Mouse (Mus musculus) B cell, adult (primary cell): ENCODE data around the gene Ldlrad1. TPM values are rescaled to one million over a fixed set of nuclear protein-coding genes. Genes with fewer than 3 reads are reported as not detected.

ENCODE experiments used
- total RNA-seq: library from RNA; stranded (reverse); gene quantifications from 4 replicates; pipeline ENCODE4 v1.2.4, GENCODE M21; 2023; ENCODE audit not compliant: inconsistent age

The Ldlrad1 gene
- not detected in 4 replicates for total RNA-seq

GRCm38 (mm10) chr4:107208880-107209279, at the start of gene Ldlrad1:
TSS of gene Ldlrad1 (plus strand) at chr4:107209180.

GRCm38 (mm10) chr4:107178182-107178829, 30.7 kb upstream of the Ldlrad1 start, which contains the start of gene Tmem59:
TSS of gene Tmem59 (plus strand) at chr4:107178399.

GRCm38 (mm10) chr4:107178830-107179490, 30.0 kb upstream of the Ldlrad1 start, which contains the start of gene Tceanc2:
TSS of gene Tceanc2 (minus strand) at chr4:107179116.

GRCm38 (mm10) chr4:107253125-107254091, 44.4 kb downstream of the Ldlrad1 start, which contains the start of the genes Lrrc42 and Hspb11:
TSS of gene Lrrc42 (minus strand) at chr4:107253532.
TSS of gene Hspb11 (plus strand) at chr4:107253593.

Other genes starting within 250 kb of the Ldlrad1 start
- gene Mrpl37, start 142.3 kb upstream of the Ldlrad1 start, total RNA-seq, result 68.1 to 71.2 TPM (median 69.9 TPM) in 4 replicates
- gene Cyb5rl, start 142.2 kb upstream of the Ldlrad1 start, total RNA-seq, result 9.5 to 14.0 TPM (median 10.8 TPM) in 4 replicates
- gene Cdcp2, start 112.3 kb upstream of the Ldlrad1 start, total RNA-seq, result not detected in 4 replicates
- 93.1 to 107 TPM (median 100 TPM) in 4 replicates for gene Tmem59, start 30.8 kb upstream of the Ldlrad1 start, total RNA-seq
- gene Tceanc2, start 30.1 kb upstream of the Ldlrad1 start, total RNA-seq, result 30.7 to 43.5 TPM (median 36.1 TPM) in 4 replicates
- 17.3 to 31.8 TPM (median 24.8 TPM) in 4 replicates for gene Lrrc42, start 44.4 kb downstream of the Ldlrad1 start, total RNA-seq
- 11.3 to 13.8 TPM (median 12.7 TPM) in 4 replicates for gene Hspb11, start 44.4 kb downstream of the Ldlrad1 start, total RNA-seq
- gene Dio1, start 98.0 kb downstream of the Ldlrad1 start, total RNA-seq, result not detected in 4 replicates
- gene Yipf1, start 105.2 kb downstream of the Ldlrad1 start, total RNA-seq, result 42.1 to 48.6 TPM (median 47.3 TPM) in 4 replicates
- 6.8 to 11.3 TPM (median 7.5 TPM) in 4 replicates for gene Ndc1, start 158.6 kb downstream of the Ldlrad1 start, total RNA-seq
- gene Glis1, start 225.4 kb downstream of the Ldlrad1 start, total RNA-seq, result 1.0 TPM in 1 of 4 replicates, not detected in the others